Mouse (Mus musculus) liver, embryonic 16.5 days (tissue): ENCODE measurements around the gene Tsnax. TPM values are rescaled to one million over a fixed set of nuclear protein-coding genes. Genes with fewer than 3 reads are reported as not detected.

Experiments used
- ATAC-seq: fragments of 200-750 bp; cut with Nextera tagmentation; 2 replicates; pipeline ENCODE4 v1.8.0; 2017; ENCODE audit warnings: low read depth, mild to moderate bottlenecking, moderate number of reproducible peaks, moderate library complexity
- H3K27ac ChIP-seq: fragments of 300-500 bp; sonication (generic); 2 replicates; pipeline ENCODE4 v1.5.1; 2014; ENCODE audit warnings: mild to moderate bottlenecking, low read length
- H3K27me3 ChIP-seq: fragments of 300-500 bp; sonication (generic); 2 replicates; pipeline ENCODE4 v1.6.1; 2014; ENCODE audit warnings: low read depth, low read length, mixed read lengths; ENCODE audit not compliant: control insufficient read depth, insufficient read depth
- H3K36me3 ChIP-seq: fragments of 300-500 bp; sonication (generic); 2 replicates; pipeline ENCODE4 v1.6.1; 2014; ENCODE audit warnings: mild to moderate bottlenecking; ENCODE audit not compliant: control insufficient read depth, insufficient read depth
- H3K4me1 ChIP-seq: fragments of 300-500 bp; sonication (generic); 2 replicates; pipeline ENCODE4 v1.6.1; 2014; ENCODE audit warnings: low read depth, low read length, mixed read lengths; ENCODE audit not compliant: control insufficient read depth
- H3K4me2 ChIP-seq: fragments of 300-500 bp; sonication (generic); 2 replicates; pipeline ENCODE4 v1.6.1; 2014; ENCODE audit warnings: low read depth, low read length, mixed read lengths
- H3K4me3 ChIP-seq: fragments of 300-500 bp; sonication (generic); 2 replicates; pipeline ENCODE4 v1.5.1; 2014; ENCODE audit warnings: low read depth, mild to moderate bottlenecking, low read length
- H3K9ac ChIP-seq: fragments of 300-500 bp; sonication (generic); 2 replicates; pipeline ENCODE4 v1.6.1; 2014; ENCODE audit warnings: low read depth, low read length
- H3K9me3 ChIP-seq: fragments of 300-500 bp; sonication (generic); replicated peaks from 2 replicates; pipeline ENCODE4 v1.6.1; 2016; ENCODE audit warnings: low read length; ENCODE audit not compliant: control insufficient read depth
- WGBS: fragments of 180-500 bp; shearing (Covaris S2); extraction: QIAGEN DNeasy Blood & Tissue Kit; methylation state at CpG from one replicate; pipeline ENCODE4 v1.1.7; 2014; ENCODE audit not compliant: insufficient replicate concordance; 5-methylcytosine and 5-hydroxymethylcytosine counted together
- polyA plus RNA-seq: library from polyadenylated mRNA; unstranded; fragments of >200 nt; fragmentation: Nextera tagmentation; extraction: Ambion mirVana; gene quantifications from 2 replicates; pipeline ENCODE4 v1.2.1, GENCODE M21; 2015

The Tsnax gene
- polyA plus RNA-seq, 1 experiment from 2014 or later, result 35.1 TPM

DNA sequence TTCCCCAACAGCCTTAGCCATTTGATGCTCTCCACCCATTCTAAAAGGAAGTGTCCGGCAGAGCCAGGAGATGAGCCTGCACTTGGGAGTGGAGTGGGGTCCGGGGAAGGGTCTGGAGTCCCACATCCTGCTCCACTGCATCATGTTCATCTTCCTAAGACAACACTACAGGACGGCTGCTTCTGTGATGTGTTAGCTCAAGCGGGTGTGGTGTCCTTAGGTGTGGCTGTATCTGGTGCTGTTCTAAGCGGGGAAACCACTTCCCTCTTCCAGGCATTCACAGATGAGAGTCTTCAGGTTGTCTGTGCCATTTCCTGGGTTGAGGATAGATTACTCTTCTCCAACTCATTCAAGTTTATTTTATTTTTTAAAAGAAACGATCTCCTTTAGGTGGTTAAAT lies 37.0 kb downstream of the Tsnax start:
- no peaks in the 10 kb centered on the region for H3K36me3 ChIP-seq
- H3K4me1 ChIP-seq, result no peaks in the 10 kb centered on the region; the same call in 1 of the 2 replicates
- H3K4me2 ChIP-seq, result no peak overlapping the region
- no peaks in the 10 kb centered on the region for H3K9me3 ChIP-seq
- H3K9ac ChIP-seq, result no peak overlapping the region
- no peak overlapping the region for H3K4me3 ChIP-seq
- peaks cover 20% of the 10 kb centered on the region for H3K27me3 ChIP-seq
- no peak for ATAC-seq
- WGBS, result 47% methylated on average over 6 of the region's 6 CpGs
- H3K27ac ChIP-seq, result no peak overlapping the region

DNA sequence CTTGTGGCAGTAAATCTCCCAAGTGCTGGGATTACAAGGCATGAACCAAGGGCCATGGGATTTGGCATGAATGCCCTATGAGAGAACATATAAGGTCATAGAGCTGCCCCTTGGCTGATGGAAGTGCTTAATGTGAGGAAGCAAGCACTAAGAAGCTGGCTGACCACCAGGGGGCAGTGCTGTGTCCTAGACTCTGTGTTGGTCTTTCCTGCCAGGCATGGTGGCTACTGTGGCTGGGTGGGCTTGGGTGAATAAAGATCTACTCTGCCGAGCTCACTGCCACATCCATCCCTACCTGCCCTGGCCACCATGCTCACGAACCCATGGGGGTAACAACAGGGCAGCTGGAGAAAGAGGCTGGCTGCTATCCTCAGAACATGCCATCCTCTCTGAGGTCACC lies 39.2 kb downstream of the Tsnax start:
- whole genome bisulfite sequencing, result 25% methylated on average over 2 of the region's 2 CpGs
- H3K27me3 ChIP-seq, result peaks cover 26% of the 10 kb centered on the region
- no peak overlapping the region for H3K4me3 ChIP-seq
- H3K4me1 ChIP-seq, result no peaks in the 10 kb centered on the region; the same call in 1 of the 2 replicates
- H3K9me3 ChIP-seq, result no peaks in the 10 kb centered on the region
- ATAC-seq, result no peak
- H3K27ac ChIP-seq, result no peak overlapping the region
- no peaks in the 10 kb centered on the region for H3K36me3 ChIP-seq
- H3K4me2 ChIP-seq, result no peak overlapping the region
- no peak overlapping the region for H3K9ac ChIP-seq

DNA sequence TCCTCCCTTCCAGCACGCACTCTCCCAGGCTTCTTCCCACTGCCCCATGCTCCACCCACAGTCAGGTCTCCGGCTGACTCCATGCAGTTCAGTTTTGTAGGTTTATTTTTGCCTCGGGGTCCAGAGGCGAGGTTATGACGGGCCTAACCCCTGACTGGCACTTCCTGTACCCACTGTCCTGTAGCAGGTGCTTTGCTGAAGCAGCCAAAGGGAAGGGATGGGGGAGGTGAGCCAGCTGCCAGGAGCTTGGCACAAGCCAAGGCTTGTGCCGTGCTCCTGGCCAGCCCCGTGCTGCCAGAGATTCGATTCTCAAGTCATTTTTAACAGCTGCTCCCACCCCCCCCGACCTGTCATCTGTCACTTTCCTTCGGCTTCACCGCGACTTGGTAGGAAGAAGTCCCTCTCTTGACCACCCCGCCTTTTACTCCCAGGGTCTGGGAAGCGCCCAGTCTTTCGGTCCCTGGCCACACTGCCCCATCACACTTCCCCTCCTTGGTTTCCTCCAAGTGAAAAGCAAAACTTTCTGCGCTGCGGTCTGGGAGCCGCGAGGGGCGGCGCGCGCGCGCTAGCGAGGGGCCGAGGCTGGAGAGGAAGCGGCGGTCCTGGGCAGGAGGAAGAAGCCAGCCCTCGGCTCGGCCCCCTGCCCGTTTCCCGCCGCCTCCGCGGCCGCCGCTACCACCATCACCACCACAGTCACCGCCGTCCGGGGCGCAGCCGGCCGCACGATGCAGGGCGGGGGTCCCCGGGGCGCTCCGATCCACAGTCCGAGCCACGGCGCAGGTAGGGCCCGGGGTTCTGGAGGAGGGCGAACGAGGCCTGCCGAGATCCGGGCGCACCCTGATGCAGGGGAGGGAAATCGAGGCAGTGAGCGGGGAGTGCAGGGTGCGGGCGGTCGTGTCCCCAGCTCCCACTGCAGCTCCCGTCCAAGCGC lies 41.0 kb downstream of the Tsnax start, which contains the start of gene Disc1:
TSS of gene Disc1 (plus strand) at position 691 of the 931 bp plus-strand sequence.
- Histone ChIP-seq H3K27ac (no peak within 1 kb of the TSS), H3K4me2 (peak within 1 kb of the TSS; percentile 67), H3K4me3 (peak within 1 kb of the TSS; percentile 59), H3K9ac (peak within 1 kb of the TSS; percentile 51; the same call in 1 of the 2 replicates), H3K27me3 (peaks cover 26% of the 10 kb centered on the region), H3K36me3 (no peaks in the 10 kb centered on the region), H3K4me1 (no peaks in the 10 kb centered on the region; the same call in 1 of the 2 replicates), H3K9me3 (no peaks in the 10 kb centered on the region)
- 2% methylated on average over 60 of the region's 65 CpGs for WGBS
- ATAC-seq, result peak; percentile 21; the same call in 1 of the 2 replicates

DNA sequence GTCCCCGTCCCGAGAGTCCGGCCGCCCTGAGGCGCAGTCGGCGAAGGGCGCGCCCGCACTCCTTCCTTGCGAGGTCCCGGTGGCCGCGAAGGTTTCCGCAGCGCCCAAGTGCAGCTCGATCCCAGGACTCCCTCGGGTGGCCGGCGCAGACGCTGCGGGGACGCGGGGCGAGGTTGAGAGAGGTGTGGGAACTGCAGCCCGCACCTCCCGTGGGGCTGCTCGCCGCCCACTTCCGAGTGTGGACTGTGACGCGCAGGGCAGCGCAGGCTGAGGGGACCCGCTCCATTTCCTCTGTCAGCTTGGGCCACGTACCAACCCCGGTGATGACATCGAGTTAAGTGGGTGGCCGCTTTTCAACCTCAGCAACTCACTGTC lies 41.6 kb downstream of the Tsnax start:
- ATAC-seq, result peak; percentile 30; the same call in 1 of the 2 replicates
- H3K4me2 ChIP-seq, result peak overlapping the region; percentile 67
- H3K9me3 ChIP-seq, result no peaks in the 10 kb centered on the region
- H3K36me3 ChIP-seq, result no peaks in the 10 kb centered on the region
- no peaks in the 10 kb centered on the region; the same call in 1 of the 2 replicates for H3K4me1 ChIP-seq
- H3K4me3 ChIP-seq, result peak overlapping the region; percentile 59
- H3K9ac ChIP-seq, result peak overlapping the region; percentile 51; the same call in 1 of the 2 replicates
- peaks cover 26% of the 10 kb centered on the region for H3K27me3 ChIP-seq
- H3K27ac ChIP-seq, result no peak overlapping the region
- under 1% methylated on average over 38 of the region's 38 CpGs for WGBS

DNA sequence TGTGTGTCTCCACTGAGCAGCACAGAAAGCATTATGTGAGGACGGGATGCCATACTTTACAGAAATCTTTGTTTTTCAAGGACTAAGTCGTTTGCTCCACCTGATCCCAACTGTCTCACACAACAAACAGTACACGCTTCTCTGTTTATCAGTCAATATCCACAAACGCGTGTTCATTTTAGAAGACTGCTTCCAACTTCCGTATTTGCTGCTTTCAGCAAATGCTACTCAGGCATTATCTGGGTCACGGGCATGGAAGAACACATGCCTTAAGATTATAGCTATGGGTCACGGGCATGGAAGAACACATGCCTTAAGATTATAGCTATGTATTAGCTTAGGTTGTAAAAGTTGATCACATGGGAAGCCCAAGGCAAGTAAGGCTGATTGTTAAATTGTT lies 48.1 kb downstream of the Tsnax start:
- H3K9me3 ChIP-seq, result no peaks in the 10 kb centered on the region
- WGBS, result 64% methylated on average over 8 of the region's 8 CpGs
- no peak overlapping the region for H3K9ac ChIP-seq
- no peak overlapping the region for H3K4me3 ChIP-seq
- no peak overlapping the region for H3K27ac ChIP-seq
- no peaks in the 10 kb centered on the region for H3K36me3 ChIP-seq
- H3K4me2 ChIP-seq, result no peak overlapping the region
- H3K27me3 ChIP-seq, result no peaks in the 10 kb centered on the region
- H3K4me1 ChIP-seq, result no peaks in the 10 kb centered on the region
- no peak for ATAC-seq

DNA sequence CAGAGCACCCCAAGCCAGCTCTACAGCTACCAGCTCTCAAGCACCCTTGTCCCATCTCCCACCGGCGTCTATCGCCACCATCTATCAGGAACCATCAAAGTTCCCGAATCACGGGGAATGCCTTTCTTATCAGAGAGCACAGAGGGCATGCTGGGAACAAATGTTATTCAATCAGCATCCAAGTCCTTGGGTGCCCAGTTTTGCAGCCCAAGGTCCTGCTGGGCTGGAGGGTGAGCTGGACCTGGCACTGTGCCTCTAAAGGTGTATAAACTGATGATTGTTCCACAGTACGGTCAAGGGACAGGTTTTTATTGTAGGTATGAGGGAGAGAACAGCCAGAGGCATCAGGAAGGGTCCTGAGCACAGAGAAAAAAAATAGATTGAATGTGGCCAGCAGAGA lies 52.8 kb downstream of the Tsnax start:
- ATAC-seq, result no peak

DNA sequence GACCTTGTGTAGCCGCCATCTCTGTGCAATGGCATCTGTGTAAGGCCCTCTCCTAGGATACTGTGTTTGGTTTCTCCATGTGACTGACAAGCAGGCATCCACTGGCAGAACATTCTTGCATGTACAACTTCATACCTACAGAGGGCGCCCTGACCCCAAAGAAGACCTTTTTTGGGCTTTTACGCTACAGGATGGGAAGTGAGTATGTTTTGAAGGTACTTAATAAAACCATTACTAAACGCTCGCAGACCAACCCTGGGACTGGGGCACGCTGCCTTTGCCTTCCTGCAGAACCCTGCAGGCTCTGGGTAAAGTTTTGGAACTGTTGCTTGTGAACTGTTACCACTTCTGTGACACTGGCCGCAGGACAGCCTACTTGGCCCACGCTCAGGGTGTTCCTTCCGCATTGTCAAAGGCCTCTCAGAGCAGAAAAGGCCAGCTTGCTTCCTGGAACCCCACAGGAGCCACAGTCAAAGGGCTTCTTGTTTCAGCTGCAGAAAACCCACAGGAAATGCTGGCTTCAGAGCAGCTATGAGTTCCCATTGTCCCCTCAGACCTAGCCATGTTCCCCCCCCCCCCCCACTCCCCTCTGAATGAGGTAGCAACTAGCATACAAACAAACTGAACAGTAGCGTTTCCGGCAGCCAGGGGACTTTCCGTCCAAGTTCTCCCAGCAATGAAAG lies 54.3 kb downstream of the Tsnax start:
- no peaks in the 10 kb centered on the region for H3K4me1 ChIP-seq
- no peak overlapping the region for H3K4me3 ChIP-seq
- H3K9ac ChIP-seq, result no peak overlapping the region
- no peaks in the 10 kb centered on the region for H3K27me3 ChIP-seq
- 8% methylated on average over 12 of the region's 12 CpGs for WGBS
- peak overlapping the region; percentile 24; the same call in 1 of the 2 replicates for H3K4me2 ChIP-seq
- no peaks in the 10 kb centered on the region for H3K9me3 ChIP-seq
- peak overlapping the region; percentile 18; the same call in 1 of the 2 replicates for H3K27ac ChIP-seq
- ATAC-seq, result peak; percentile 43
- no peaks in the 10 kb centered on the region for H3K36me3 ChIP-seq

More for the DNA sequence above, 52.8 kb downstream of the Tsnax start:
- H3K27me3 ChIP-seq, result no peaks in the 10 kb centered on the region
- H3K36me3 ChIP-seq, result no peaks in the 10 kb centered on the region
- no peaks in the 10 kb centered on the region for H3K9me3 ChIP-seq
- H3K4me3 ChIP-seq, result no peak overlapping the region
- WGBS, result 67% methylated on average over 6 of the region's 6 CpGs
- H3K27ac ChIP-seq, result no peak overlapping the region
- no peak overlapping the region for H3K9ac ChIP-seq
- H3K4me2 ChIP-seq, result no peak overlapping the region
- no peaks in the 10 kb centered on the region for H3K4me1 ChIP-seq

DNA sequence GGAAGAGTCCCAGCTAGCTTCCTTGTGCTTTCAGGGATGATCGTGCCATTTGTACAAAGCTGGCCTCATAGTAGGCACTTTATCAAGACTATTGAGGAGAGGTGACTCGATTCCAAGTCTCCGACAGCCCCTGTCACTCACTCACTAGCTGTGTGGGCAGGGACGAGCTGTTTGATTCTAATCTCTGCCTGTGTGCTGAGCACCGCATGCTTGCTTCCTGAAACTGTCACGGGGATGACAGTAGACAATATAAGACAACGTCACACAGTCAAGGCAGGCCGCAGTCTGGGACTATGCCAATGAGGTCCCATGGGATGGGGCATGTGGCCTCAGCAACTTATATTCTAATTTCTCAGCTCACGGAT lies 54.8 kb downstream of the Tsnax start:
- Histone ChIP-seq H3K4me2 (no peak overlapping the region), H3K27ac (peak overlapping the region; percentile 18; the same call in 1 of the 2 replicates), H3K36me3 (no peaks in the 10 kb centered on the region), H3K27me3 (no peaks in the 10 kb centered on the region), H3K9me3 (no peaks in the 10 kb centered on the region), H3K4me1 (no peaks in the 10 kb centered on the region), H3K9ac (no peak overlapping the region), H3K4me3 (no peak overlapping the region)
- ATAC-seq, result peak; percentile 41
- 15% methylated on average over 9 of the region's 9 CpGs for WGBS
